Mouse (Mus musculus) stomach, postnatal 0 days (tissue): ENCODE measurements around the gene Kcnmb4. TPM values are rescaled to one million over a fixed set of nuclear protein-coding genes. Genes with fewer than 3 reads are reported as not detected.

Experiments used
- ATAC-seq: fragments of 200-750 bp; cut with Nextera tagmentation; 2 replicates; pipeline ENCODE4 v1.8.0; 2017; ENCODE audit not compliant: low FRiP score, low TSS enrichment
- DNase-seq: peaks from one replicate; pipeline ENCODE4 v3.0.0-alpha.2; 2016; ENCODE audit warnings: low spot score
- H3K27ac ChIP-seq: fragments of 300-500 bp; sonication (generic); replicated peaks from 2 replicates; pipeline ENCODE4 v1.5.1; 2014; ENCODE audit warnings: mild to moderate bottlenecking, control low read depth
- H3K27me3 ChIP-seq: fragments of 300-500 bp; sonication (generic); 2 replicates; pipeline ENCODE4 v1.6.1; 2014; ENCODE audit warnings: low read length; ENCODE audit not compliant: control insufficient read depth, insufficient read depth
- H3K36me3 ChIP-seq: fragments of 300-500 bp; sonication (generic); 2 replicates; pipeline ENCODE4 v1.6.1; 2014; ENCODE audit warnings: low read length, mixed read lengths; ENCODE audit not compliant: control insufficient read depth, insufficient read depth
- H3K4me1 ChIP-seq: fragments of 300-500 bp; sonication (generic); replicated peaks from 2 replicates; pipeline ENCODE4 v1.6.1; 2014; ENCODE audit warnings: antibody characterized with exemption; ENCODE audit not compliant: control insufficient read depth, insufficient read depth
- H3K4me2 ChIP-seq: fragments of 300-500 bp; sonication (generic); replicated peaks from 2 replicates; pipeline ENCODE4 v1.6.1; 2014; ENCODE audit warnings: low read depth, mild to moderate bottlenecking, control low read depth, moderate library complexity
- H3K4me3 ChIP-seq: fragments of 300-500 bp; sonication (generic); 2 replicates; pipeline ENCODE4 v1.5.1; 2014; ENCODE audit warnings: low read depth, low read length, control low read depth
- H3K9ac ChIP-seq: fragments of 300-500 bp; sonication (generic); 2 replicates; pipeline ENCODE4 v1.6.1; 2014; ENCODE audit warnings: mild to moderate bottlenecking, low read length, control low read depth, mixed read lengths
- H3K9me3 ChIP-seq: fragments of 300-500 bp; sonication (generic); 2 replicates; pipeline ENCODE4 v1.6.1; 2016; ENCODE audit warnings: low read length; ENCODE audit not compliant: control insufficient read depth
- CTCF ChIP-seq: IDR thresholded peaks from 2 replicates; pipeline ENCODE4 v1.5.1; 2016; ENCODE audit warnings: antibody characterized with exemption, low read depth, mild to moderate bottlenecking, moderate library complexity
- EP300 ChIP-seq: optimal IDR thresholded peaks from 2 replicates; pipeline ENCODE3; 2016; ENCODE audit warnings: antibody characterized with exemption
- WGBS: fragments of 180-500 bp; shearing (Covaris S2); extraction: QIAGEN DNeasy Blood & Tissue Kit; methylation state at CpG from one replicate; pipeline ENCODE4 v1.1.7; 2014; 5-methylcytosine and 5-hydroxymethylcytosine counted together
- polyA plus RNA-seq: library from polyadenylated mRNA; unstranded; fragments of >200 nt; fragmentation: Nextera tagmentation; extraction: Ambion mirVana; gene quantifications from 2 replicates; pipeline ENCODE4 v1.2.1, GENCODE M21; 2015

Kcnmb4 gene
- polyA plus RNA-seq, 1 experiment from 2014 or later: 1.8 TPM

DNA sequence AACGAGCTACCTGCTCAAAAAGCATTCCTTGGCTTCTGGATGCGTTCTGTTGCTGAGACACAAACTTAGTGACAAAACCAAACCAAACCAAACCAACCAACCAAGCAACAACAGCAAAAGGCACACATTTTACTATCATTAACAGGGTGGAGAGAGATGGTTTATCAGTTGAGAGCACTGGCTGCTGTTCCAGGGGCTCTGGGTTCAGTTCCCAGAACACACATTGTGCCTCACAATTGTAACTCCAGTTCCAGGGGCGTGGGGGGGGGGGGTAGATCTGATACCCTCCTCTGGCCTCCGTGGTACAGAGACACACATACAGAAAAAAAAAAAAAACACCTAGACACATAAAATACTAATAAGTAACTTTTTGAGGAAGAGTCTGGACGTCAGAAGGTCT lies 5.6 kb downstream of the Kcnmb4 start:
- no peak overlapping the region for H3K4me2 ChIP-seq
- ATAC-seq (no peak), DNase-seq (no peak)
- H3K4me3 ChIP-seq: no peak overlapping the region
- no peak for TF ChIP-seq EP300
- TF ChIP-seq CTCF: no peak
- H3K27ac ChIP-seq: no peak overlapping the region
- no peaks in the 10 kb centered on the region for H3K9me3 ChIP-seq
- H3K36me3 ChIP-seq: no peaks in the 10 kb centered on the region
- no peak overlapping the region for H3K9ac ChIP-seq
- no peaks in the 10 kb centered on the region; the same call in 1 of the 2 replicates for H3K27me3 ChIP-seq
- WGBS: 78% methylated on average over 5 of the region's 5 CpGs
- H3K4me1 ChIP-seq: peaks cover 2% of the 10 kb centered on the region; the same call in 1 of the 2 replicates

DNA sequence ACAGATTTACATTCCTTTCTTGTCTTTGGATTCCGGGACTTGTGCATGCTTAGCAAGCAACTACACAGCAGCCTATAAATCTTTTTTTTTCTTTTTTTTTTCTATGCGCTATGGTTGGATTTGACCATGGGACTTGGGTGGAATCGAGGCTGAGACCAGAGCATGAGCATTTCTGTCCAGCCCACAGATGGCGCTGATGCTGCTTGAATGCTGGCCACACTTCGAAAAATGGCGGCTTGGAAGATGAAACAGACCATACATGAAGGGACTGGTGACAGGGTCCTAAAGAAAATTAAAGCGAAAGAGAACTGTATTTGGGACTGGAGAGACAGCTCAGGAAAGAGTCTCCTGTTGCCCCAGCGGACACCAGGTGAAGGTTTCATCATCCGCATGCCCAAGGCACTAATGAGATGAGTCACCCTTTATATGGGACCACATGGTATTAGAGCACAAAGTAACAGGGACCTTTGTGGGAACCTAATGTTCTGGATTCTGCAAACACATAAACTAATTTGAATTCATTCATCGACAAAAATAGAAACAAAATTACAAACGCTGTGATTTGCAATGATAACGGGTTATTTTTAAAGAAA lies 9.8 kb downstream of the Kcnmb4 start:
- H3K4me2 ChIP-seq: no peak overlapping the region
- 91% methylated on average over 12 of the region's 12 CpGs for WGBS
- peak; percentile 11 for DNase-seq

DNA sequence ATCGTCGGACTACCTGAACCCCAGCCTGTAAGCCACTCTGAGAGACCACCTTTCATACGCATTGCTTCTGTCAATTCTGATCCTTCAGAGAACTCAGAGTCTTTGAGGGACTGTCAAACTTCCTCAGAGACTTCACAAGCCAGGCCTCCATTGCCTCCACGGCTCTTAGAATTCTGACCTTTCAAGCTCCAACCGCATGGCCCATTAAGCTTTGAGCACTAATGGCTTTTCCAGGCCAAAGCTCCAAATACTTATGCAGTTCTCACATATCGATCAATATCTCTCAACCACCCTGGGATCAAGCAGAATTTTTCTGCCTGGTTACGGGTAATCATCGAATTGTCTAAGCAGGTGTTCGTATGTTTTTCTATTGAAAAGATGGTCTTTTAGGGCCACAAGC lies 12.2 kb downstream of the Kcnmb4 start:
- no peak overlapping the region for H3K4me2 ChIP-seq
- no peak for DNase-seq
- no peak overlapping the region for H3K9ac ChIP-seq
- no peaks in the 10 kb centered on the region for H3K27me3 ChIP-seq
- no peaks in the 10 kb centered on the region for H3K36me3 ChIP-seq
- ATAC-seq: no peak
- H3K27ac ChIP-seq: no peak overlapping the region
- WGBS: 91% methylated on average over 9 of the region's 9 CpGs
- TF ChIP-seq CTCF (no peak), EP300 (no peak)
- no peak overlapping the region for H3K4me3 ChIP-seq
- no peaks in the 10 kb centered on the region for H3K9me3 ChIP-seq
- H3K4me1 ChIP-seq: no peaks in the 10 kb centered on the region

More for the DNA sequence above, 9.8 kb downstream of the Kcnmb4 start:
- no peak overlapping the region for H3K9ac ChIP-seq
- H3K4me3 ChIP-seq: no peak overlapping the region
- no peak for TF ChIP-seq EP300
- TF ChIP-seq CTCF: 0 out of 2 replicates have a peak, but pooled peaks have one; percentile 20
- no peaks in the 10 kb centered on the region for H3K9me3 ChIP-seq
- no peak overlapping the region for H3K27ac ChIP-seq
- H3K36me3 ChIP-seq: no peaks in the 10 kb centered on the region
- no peak for ATAC-seq
- no peaks in the 10 kb centered on the region for H3K27me3 ChIP-seq
- no peaks in the 10 kb centered on the region for H3K4me1 ChIP-seq

DNA sequence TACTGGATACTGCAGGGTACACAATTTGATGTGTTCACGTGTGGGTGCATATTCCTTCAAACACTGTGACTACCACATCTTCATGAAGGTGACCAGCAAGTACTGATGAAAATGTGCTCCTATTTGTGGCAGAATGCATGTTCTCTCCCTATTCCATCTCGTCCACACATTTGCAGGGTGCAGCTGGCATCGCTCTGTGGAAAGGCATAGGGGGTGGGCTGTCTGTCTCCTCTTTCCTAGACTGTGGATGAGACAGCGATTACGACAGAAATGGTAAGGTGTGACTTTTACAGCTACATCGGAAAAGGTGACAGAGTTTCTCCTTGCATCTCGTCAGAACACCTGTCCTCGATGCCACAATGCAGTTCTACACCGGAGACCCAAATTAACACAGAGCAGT lies 14.9 kb downstream of the Kcnmb4 start:
- Histone ChIP-seq H3K9ac (no peak overlapping the region), H3K27ac (no peak overlapping the region), H3K4me2 (no peak overlapping the region), H3K4me3 (no peak overlapping the region), H3K36me3 (no peaks in the 10 kb centered on the region), H3K27me3 (no peaks in the 10 kb centered on the region), H3K9me3 (no peaks in the 10 kb centered on the region), H3K4me1 (no peaks in the 10 kb centered on the region)
- no peak for ATAC-seq
- WGBS: 94% methylated on average over 9 of the region's 9 CpGs
- DNase-seq: no peak
- TF ChIP-seq EP300: no peak
- TF ChIP-seq CTCF: no peak

DNA sequence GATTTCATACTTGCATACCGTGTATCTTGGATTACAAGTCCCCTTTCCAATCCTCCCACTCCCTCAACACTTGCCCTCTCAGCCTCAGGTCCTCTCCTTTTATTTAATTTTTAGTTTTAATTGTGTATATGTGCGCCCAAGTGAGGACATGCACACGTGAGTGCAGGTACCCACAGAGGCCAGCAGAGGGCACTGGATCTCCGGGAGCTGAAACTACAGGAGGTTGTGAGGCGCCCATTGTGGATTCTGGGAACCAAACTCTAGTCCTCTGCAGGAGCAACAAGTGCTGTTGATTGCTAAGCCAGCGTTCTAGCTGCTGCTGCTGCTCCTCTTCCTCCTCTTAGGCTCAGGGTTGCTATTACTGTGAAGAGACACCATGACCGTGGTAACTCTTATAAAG lies 20.9 kb downstream of the Kcnmb4 start:
- no peak overlapping the region for H3K4me2 ChIP-seq
- H3K27ac ChIP-seq: no peak overlapping the region
- H3K36me3 ChIP-seq: no peaks in the 10 kb centered on the region
- no peak overlapping the region for H3K9ac ChIP-seq
- DNase-seq (no peak), ATAC-seq (no peak)
- 93% methylated on average over 7 of the region's 7 CpGs for WGBS
- H3K9me3 ChIP-seq: no peaks in the 10 kb centered on the region
- no peak overlapping the region for H3K4me3 ChIP-seq
- H3K4me1 ChIP-seq: no peaks in the 10 kb centered on the region
- TF ChIP-seq EP300 (no peak), CTCF (no peak)
- H3K27me3 ChIP-seq: no peaks in the 10 kb centered on the region

DNA sequence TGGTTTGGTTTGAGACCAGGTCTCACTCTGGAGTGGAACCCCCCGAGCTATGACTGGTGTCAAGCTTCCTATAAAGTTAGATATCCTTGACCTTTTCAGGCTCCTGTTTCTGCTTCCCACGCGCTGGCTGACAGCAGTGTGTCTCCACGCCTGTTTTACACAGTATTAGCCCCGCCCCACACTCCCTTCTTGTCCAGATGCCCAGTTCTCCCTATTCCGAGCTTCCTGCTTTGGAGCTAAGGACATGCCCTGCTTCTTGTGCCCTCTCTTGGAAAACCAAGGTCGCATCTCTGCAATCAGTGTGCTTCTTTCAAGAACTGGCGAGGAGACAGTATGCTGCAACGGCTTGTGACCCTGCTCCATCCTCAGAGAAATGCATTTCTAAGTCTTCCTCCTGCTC lies 23.1 kb downstream of the Kcnmb4 start:
- Histone ChIP-seq H3K27ac (no peak overlapping the region), H3K4me2 (no peak overlapping the region), H3K9me3 (no peaks in the 10 kb centered on the region), H3K27me3 (no peaks in the 10 kb centered on the region), H3K9ac (no peak overlapping the region), H3K36me3 (no peaks in the 10 kb centered on the region), H3K4me3 (no peak overlapping the region), H3K4me1 (no peaks in the 10 kb centered on the region)
- no peak for DNase-seq
- WGBS: 61% methylated on average over 9 of the region's 9 CpGs
- no peak for ATAC-seq
- no peak for TF ChIP-seq EP300
- no peak for TF ChIP-seq CTCF
